Mouse (Mus musculus): ENCODE results near the gene En1. TPM values are rescaled to one million over a fixed set of nuclear protein-coding genes. Genes with fewer than 3 reads are reported as not detected.

En1 gene
- polyA plus RNA-seq, 1 experiment, result not detected

- 8% methylated on average over 8 of the region's 8 CpGs for WGBS
- no peak overlapping the region for H3K4me3 ChIP-seq (ENCODE audit: extremely low read depth, insufficient read depth, insufficient read length)
- no peak for TF ChIP-seq POLR2A (IDR thresholded peaks at IDR 0.05; ENCODE audit: low read depth, low read length)
- TF ChIP-seq CTCF (IDR thresholded peaks at IDR 0.05; ENCODE audit: extremely low read depth, insufficient read depth, insufficient read length, insufficient replicate concordance), result no peak
- no peak for DNase-seq (ENCODE audit: low read depth in 1 of 2, low spot score in 2 of 2)
- H3K36me3 ChIP-seq (ENCODE audit: control insufficient read depth, insufficient read depth, low read length), result no peaks in the 10 kb centered on the region
- peaks cover 17% of the 10 kb centered on the region for H3K4me1 ChIP-seq (ENCODE audit: control insufficient read depth, insufficient read depth, insufficient read length)
- H3K27ac ChIP-seq (ENCODE audit: insufficient read depth, low read length), result no peak overlapping the region
- H3K27me3 ChIP-seq (ENCODE audit: control insufficient read depth, insufficient read depth, low read length), result peaks cover 38% of the 10 kb centered on the region
Observed at GRCm38 (mm10) chr1:120605143-120605435, 2.9 kb downstream of the En1 start.

GRCm38 (mm10) chr1:120605521-120606310 is 3.5 kb downstream of the En1 start:
- no peak for DNase-seq (ENCODE audit: low read depth in 1 of 2, low spot score in 2 of 2)
- TF ChIP-seq POLR2A (IDR thresholded peaks at IDR 0.05; ENCODE audit: low read depth, low read length) (no peak), CTCF (IDR thresholded peaks at IDR 0.05; ENCODE audit: extremely low read depth, insufficient read depth, insufficient read length, insufficient replicate concordance) (no peak)
- Histone ChIP-seq H3K4me3 (ENCODE audit: extremely low read depth, insufficient read depth, insufficient read length) (no peak overlapping the region), H3K36me3 (ENCODE audit: control insufficient read depth, insufficient read depth, low read length) (no peaks in the 10 kb centered on the region), H3K4me1 (ENCODE audit: control insufficient read depth, insufficient read depth, insufficient read length) (peaks cover 17% of the 10 kb centered on the region), H3K27me3 (ENCODE audit: control insufficient read depth, insufficient read depth, low read length) (peaks cover 34% of the 10 kb centered on the region), H3K27ac (ENCODE audit: insufficient read depth, low read length) (no peak overlapping the region)
- WGBS, result 14% methylated on average over 6 of the region's 6 CpGs

GRCm38 (mm10) chr1:120606641-120607575 is 4.7 kb downstream of the En1 start:
- Histone ChIP-seq H3K4me1 (ENCODE audit: control insufficient read depth, insufficient read depth, insufficient read length) (peaks cover 17% of the 10 kb centered on the region), H3K36me3 (ENCODE audit: control insufficient read depth, insufficient read depth, low read length) (no peaks in the 10 kb centered on the region), H3K27me3 (ENCODE audit: control insufficient read depth, insufficient read depth, low read length) (peaks cover 31% of the 10 kb centered on the region), H3K27ac (ENCODE audit: insufficient read depth, low read length) (no peak overlapping the region), H3K4me3 (ENCODE audit: extremely low read depth, insufficient read depth, insufficient read length) (no peak overlapping the region)
- WGBS, result 3% methylated on average over 52 of the region's 52 CpGs
- TF ChIP-seq CTCF (IDR thresholded peaks at IDR 0.05; ENCODE audit: extremely low read depth, insufficient read depth, insufficient read length, insufficient replicate concordance), result no peak
- no peak for TF ChIP-seq POLR2A (IDR thresholded peaks at IDR 0.05; ENCODE audit: low read depth, low read length)
- DNase-seq (ENCODE audit: low read depth in 1 of 2, low spot score in 2 of 2), result no peak

- no peaks in the 10 kb centered on the region for H3K36me3 ChIP-seq (ENCODE audit: control insufficient read depth, insufficient read depth, low read length)
- no peak overlapping the region for H3K4me3 ChIP-seq (ENCODE audit: extremely low read depth, insufficient read depth, insufficient read length)
- WGBS, result 29% methylated on average over 11 of the region's 11 CpGs
Observed at GRCm38 (mm10) chr1:120607576-120608400, 5.6 kb downstream of the En1 start.

GRCm38 (mm10) chr1:120608461-120608860 is 6.2 kb downstream of the En1 start:
- H3K27ac ChIP-seq (ENCODE audit: insufficient read depth, low read length), result no peak overlapping the region
- H3K27me3 ChIP-seq (ENCODE audit: control insufficient read depth, insufficient read depth, low read length), result peaks cover 20% of the 10 kb centered on the region
- 65% methylated on average over 3 of the region's 3 CpGs for WGBS

More at GRCm38 (mm10) chr1:120607576-120608400, 5.6 kb downstream of the En1 start:
- no peak for DNase-seq (ENCODE audit: low read depth in 1 of 2, low spot score in 2 of 2)
- TF ChIP-seq CTCF (IDR thresholded peaks at IDR 0.05; ENCODE audit: extremely low read depth, insufficient read depth, insufficient read length, insufficient replicate concordance) (no peak), POLR2A (IDR thresholded peaks at IDR 0.05; ENCODE audit: low read depth, low read length) (no peak)
- Histone ChIP-seq H3K27ac (ENCODE audit: insufficient read depth, low read length) (no peak overlapping the region), H3K27me3 (ENCODE audit: control insufficient read depth, insufficient read depth, low read length) (peaks cover 27% of the 10 kb centered on the region), H3K4me1 (ENCODE audit: control insufficient read depth, insufficient read depth, insufficient read length) (peaks cover 12% of the 10 kb centered on the region)

GRCm38 (mm10) chr1:120609611-120610010 is 7.4 kb downstream of the En1 start:
- TF ChIP-seq CTCF (IDR thresholded peaks at IDR 0.05; ENCODE audit: extremely low read depth, insufficient read depth, insufficient read length, insufficient replicate concordance), result no peak
- TF ChIP-seq POLR2A (IDR thresholded peaks at IDR 0.05; ENCODE audit: low read depth, low read length), result no peak
- H3K4me3 ChIP-seq (ENCODE audit: extremely low read depth, insufficient read depth, insufficient read length), result no peak overlapping the region
- H3K36me3 ChIP-seq (ENCODE audit: control insufficient read depth, insufficient read depth, low read length), result no peaks in the 10 kb centered on the region
- WGBS, result 13% methylated on average over 6 of the region's 6 CpGs
- H3K27me3 ChIP-seq (ENCODE audit: control insufficient read depth, insufficient read depth, low read length), result peaks cover 21% of the 10 kb centered on the region
- no peak for DNase-seq (ENCODE audit: low read depth in 1 of 2, low spot score in 2 of 2)
- peaks cover 6% of the 10 kb centered on the region for H3K4me1 ChIP-seq (ENCODE audit: control insufficient read depth, insufficient read depth, insufficient read length)
- H3K27ac ChIP-seq (ENCODE audit: insufficient read depth, low read length), result no peak overlapping the region

More at GRCm38 (mm10) chr1:120608461-120608860, 6.2 kb downstream of the En1 start:
- no peak for TF ChIP-seq CTCF (IDR thresholded peaks at IDR 0.05; ENCODE audit: extremely low read depth, insufficient read depth, insufficient read length, insufficient replicate concordance)
- TF ChIP-seq POLR2A (IDR thresholded peaks at IDR 0.05; ENCODE audit: low read depth, low read length), result no peak
- peaks cover 7% of the 10 kb centered on the region for H3K4me1 ChIP-seq (ENCODE audit: control insufficient read depth, insufficient read depth, insufficient read length)
- H3K4me3 ChIP-seq (ENCODE audit: extremely low read depth, insufficient read depth, insufficient read length), result no peak overlapping the region
- H3K36me3 ChIP-seq (ENCODE audit: control insufficient read depth, insufficient read depth, low read length), result no peaks in the 10 kb centered on the region
- no peak for DNase-seq (ENCODE audit: low read depth in 1 of 2, low spot score in 2 of 2)
